Mouse (Mus musculus): Measurements from ENCODE around the gene Frrs1. TPM values are rescaled to one million over a fixed set of nuclear protein-coding genes. Genes with fewer than 3 reads are reported as not detected.

Frrs1 gene
- polyA plus RNA-seq, 1 experiment = 0.92 TPM

- H3K4me1 ChIP-seq (ENCODE audit: control insufficient read depth) = no peaks in the 10 kb centered on the region
- no peak overlapping the region for H3K4me3 ChIP-seq (replicated peaks)
- peaks cover 5% of the 10 kb centered on the region; the same call in 1 of the 2 replicates for H3K27me3 ChIP-seq (ENCODE audit: control insufficient read depth)
- no peaks in the 10 kb centered on the region for H3K9me3 ChIP-seq (ENCODE audit: control insufficient read depth, low read length)
- no peak for TF ChIP-seq TAL1 (IDR thresholded peaks at IDR 0.05; ENCODE audit: low read length)
- no peak for TF ChIP-seq GATA1 (IDR thresholded peaks at IDR 0.05; ENCODE audit: low read length)
- no peaks in the 10 kb centered on the region for H3K36me3 ChIP-seq (ENCODE audit: control insufficient read depth)
Measured at GRCm38 (mm10) chr3:116829274-116829920, 29.9 kb upstream of the Frrs1 start.

GRCm38 (mm10) chr3:116831324-116831723 is 27.9 kb upstream of the Frrs1 start:
- TF ChIP-seq GATA1 (IDR thresholded peaks at IDR 0.05; ENCODE audit: low read length) (no peak), TAL1 (IDR thresholded peaks at IDR 0.05; ENCODE audit: low read length) (no peak)
- peaks cover 6% of the 10 kb centered on the region for H3K4me1 ChIP-seq (ENCODE audit: control insufficient read depth)
- no peak overlapping the region for H3K4me3 ChIP-seq (replicated peaks)
- no peaks in the 10 kb centered on the region for H3K27me3 ChIP-seq (ENCODE audit: control insufficient read depth)
- H3K9me3 ChIP-seq (ENCODE audit: control insufficient read depth, low read length) = no peaks in the 10 kb centered on the region
- H3K36me3 ChIP-seq (ENCODE audit: control insufficient read depth) = no peaks in the 10 kb centered on the region

GRCm38 (mm10) chr3:116832526-116833310 is 26.5 kb upstream of the Frrs1 start:
- Histone ChIP-seq H3K27me3 (ENCODE audit: control insufficient read depth) (no peaks in the 10 kb centered on the region), H3K36me3 (ENCODE audit: control insufficient read depth) (no peaks in the 10 kb centered on the region), H3K9me3 (ENCODE audit: control insufficient read depth, low read length) (no peaks in the 10 kb centered on the region), H3K4me1 (ENCODE audit: control insufficient read depth) (peaks cover 10% of the 10 kb centered on the region), H3K4me3 (replicated peaks) (no peak overlapping the region)
- TF ChIP-seq GATA1 (IDR thresholded peaks at IDR 0.05; ENCODE audit: low read length) (no peak), TAL1 (IDR thresholded peaks at IDR 0.05; ENCODE audit: low read length) (no peak)

GRCm38 (mm10) chr3:116833491-116833890 is 25.8 kb upstream of the Frrs1 start:
- no peaks in the 10 kb centered on the region for H3K9me3 ChIP-seq (ENCODE audit: control insufficient read depth, low read length)
- H3K36me3 ChIP-seq (ENCODE audit: control insufficient read depth) = no peaks in the 10 kb centered on the region
- H3K4me3 ChIP-seq (replicated peaks) = no peak overlapping the region
- no peaks in the 10 kb centered on the region for H3K27me3 ChIP-seq (ENCODE audit: control insufficient read depth)
- peaks cover 10% of the 10 kb centered on the region for H3K4me1 ChIP-seq (ENCODE audit: control insufficient read depth)
- TF ChIP-seq TAL1 (IDR thresholded peaks at IDR 0.05; ENCODE audit: low read length) (no peak), GATA1 (IDR thresholded peaks at IDR 0.05; ENCODE audit: low read length) (no peak)

- H3K4me3 ChIP-seq (replicated peaks) = no peak overlapping the region
- H3K36me3 ChIP-seq (ENCODE audit: control insufficient read depth) = no peaks in the 10 kb centered on the region
- no peak for TF ChIP-seq TAL1 (IDR thresholded peaks at IDR 0.05; ENCODE audit: low read length)
- TF ChIP-seq GATA1 (IDR thresholded peaks at IDR 0.05; ENCODE audit: low read length) = no peak
- H3K9me3 ChIP-seq (ENCODE audit: control insufficient read depth, low read length) = no peaks in the 10 kb centered on the region
- no peaks in the 10 kb centered on the region for H3K27me3 ChIP-seq (ENCODE audit: control insufficient read depth)
- H3K4me1 ChIP-seq (ENCODE audit: control insufficient read depth) = peaks cover 13% of the 10 kb centered on the region
Measured at GRCm38 (mm10) chr3:116834241-116834640, 25.0 kb upstream of the Frrs1 start.

GRCm38 (mm10) chr3:116835350-116835749 is 23.9 kb upstream of the Frrs1 start:
- H3K4me3 ChIP-seq (replicated peaks) = peak overlapping the region; percentile 55
- H3K36me3 ChIP-seq (ENCODE audit: control insufficient read depth) = no peaks in the 10 kb centered on the region
- H3K4me1 ChIP-seq (ENCODE audit: control insufficient read depth) = peaks cover 18% of the 10 kb centered on the region
- no peaks in the 10 kb centered on the region for H3K27me3 ChIP-seq (ENCODE audit: control insufficient read depth)
- no peak for TF ChIP-seq GATA1 (IDR thresholded peaks at IDR 0.05; ENCODE audit: low read length)
- TF ChIP-seq TAL1 (IDR thresholded peaks at IDR 0.05; ENCODE audit: low read length) = no peak
- H3K9me3 ChIP-seq (ENCODE audit: control insufficient read depth, low read length) = no peaks in the 10 kb centered on the region

GRCm38 (mm10) chr3:116835770-116836680 is 23.2 kb upstream of the Frrs1 start:
- Histone ChIP-seq H3K4me3 (replicated peaks) (peak overlapping the region; percentile 55), H3K27me3 (ENCODE audit: control insufficient read depth) (no peaks in the 10 kb centered on the region), H3K4me1 (ENCODE audit: control insufficient read depth) (peaks cover 18% of the 10 kb centered on the region), H3K36me3 (ENCODE audit: control insufficient read depth) (no peaks in the 10 kb centered on the region), H3K9me3 (ENCODE audit: control insufficient read depth, low read length) (no peaks in the 10 kb centered on the region)
- no peak for TF ChIP-seq GATA1 (IDR thresholded peaks at IDR 0.05; ENCODE audit: low read length)
- TF ChIP-seq TAL1 (IDR thresholded peaks at IDR 0.05; ENCODE audit: low read length) = no peak

- no peaks in the 10 kb centered on the region for H3K9me3 ChIP-seq (ENCODE audit: control insufficient read depth, low read length)
- no peak for TF ChIP-seq GATA1 (IDR thresholded peaks at IDR 0.05; ENCODE audit: low read length)
- H3K4me1 ChIP-seq (ENCODE audit: control insufficient read depth) = peaks cover 20% of the 10 kb centered on the region
- H3K36me3 ChIP-seq (ENCODE audit: control insufficient read depth) = no peaks in the 10 kb centered on the region
- H3K4me3 ChIP-seq (replicated peaks) = no peak overlapping the region
- H3K27me3 ChIP-seq (ENCODE audit: control insufficient read depth) = no peaks in the 10 kb centered on the region
Measured at GRCm38 (mm10) chr3:116836681-116837475, 22.4 kb upstream of the Frrs1 start.

Data from erythroblast, embryonic 14.5 days (primary cell).